Comparison of ENCODE assay signal across 23 mouse cellular contexts in the genomic region with DNA sequence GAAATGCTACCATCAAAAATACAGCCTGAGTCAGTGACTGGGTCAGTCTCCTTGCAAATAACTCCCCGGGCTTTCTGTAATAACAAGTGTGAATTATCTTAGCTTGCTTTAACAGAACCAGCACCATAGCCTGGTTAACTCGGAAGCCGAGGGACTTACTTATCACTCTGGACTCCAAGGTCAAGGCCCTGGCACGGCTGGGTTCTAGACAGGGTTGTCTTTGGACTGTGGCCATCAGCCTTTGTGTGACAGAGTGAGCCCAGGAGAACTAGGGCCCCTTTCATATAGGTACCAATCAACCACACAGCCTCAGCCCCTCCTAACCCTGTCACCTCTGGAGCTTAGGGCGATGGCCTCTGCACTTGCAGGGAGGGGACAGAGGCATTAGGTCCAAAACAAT. TPM values are rescaled to one million over a fixed set of nuclear protein-coding genes. Genes with fewer than 3 reads are reported as not detected.
"Had no signal": no experiment of that assay in that cellular context is flagged by ENCODE, and none has a peak within 500 bp of the region (broad histone marks: within the 10 kb centered on the region; RNA-seq: fewer than 3 reads in every experiment).

No protein-coding gene starts in this region.

- DNase-seq: kidney, adult 2 months; kidney, postnatal 25 days; layer of hippocampus, adult 9-11 months; liver, embryonic 13.5 days; lung, adult 2 months; lung, postnatal 14 days; thymus, postnatal 25 days had no signal

RNA-seq across cellular contexts. Expression of gene Kcng4, which starts 5.6 kb away (rescaled TPM):
- total RNA-seq: megakaryocyte, adult 5-6 weeks; monocyte, adult 5-6 weeks; neutrophil, adult 5-6 weeks had no signal
- polyA plus RNA-seq: limb, embryonic 11.5 days; liver, adult 2 months; liver, embryonic 13.5 days; liver, embryonic 16.5 days; macrophage; midbrain, embryonic 12.5 days; myocyte; neural tube, embryonic 13.5 days had no signal

RNA-seq across cellular contexts. Expression of gene Wfdc1, which starts 25.1 kb away (rescaled TPM):
- total RNA-seq: megakaryocyte, adult 5-6 weeks; monocyte, adult 5-6 weeks; neutrophil, adult 5-6 weeks had no signal
- polyA plus RNA-seq: limb, embryonic 11.5 days; macrophage had no signal

RNA-seq across cellular contexts. Expression of gene Adad2, which starts 28.5 kb away (rescaled TPM):
- total RNA-seq: left cerebral cortex, postnatal 10 days; liver, adult 2 months; megakaryocyte, adult 5-6 weeks; monocyte, adult 5-6 weeks; neutrophil, adult 5-6 weeks had no signal
- polyA plus RNA-seq: kidney, adult 2 months; kidney, embryonic 14.5 days; kidney, postnatal 0 days; liver, adult 2 months; liver, embryonic 13.5 days; liver, embryonic 16.5 days; lung, adult 2 months; lung, embryonic 16.5 days; macrophage; myocyte; neural tube, embryonic 13.5 days; stomach, embryonic 15.5 days; thymus, postnatal 0 days had no signal

RNA-seq across cellular contexts. Expression of gene Atp2c2, which starts 58.8 kb away (rescaled TPM):
- total RNA-seq: liver, adult 2 months; megakaryocyte, adult 5-6 weeks; monocyte, adult 5-6 weeks; neutrophil, adult 5-6 weeks had no signal
- polyA plus RNA-seq: liver, adult 2 months; macrophage had no signal
